Mouse (Mus musculus) inflammation-experienced regulatory T-cells (primary cell): ENCODE measurements around the gene Serpina3i. TPM values are rescaled to one million over a fixed set of nuclear protein-coding genes. Genes with fewer than 3 reads are reported as not detected.

Experiments
- polyA plus RNA-seq, 2 experiments: library from polyadenylated mRNA; unstranded; fragments of 100-300 nt; shearing (Covaris generic); gene quantifications; one replicate each; pipeline ENCODE4 v1.2.1; 2017

The Serpina3i gene
- not detected for polyA plus RNA-seq

GRCm38 (mm10) chr12:104262863-104263262 is at the start of gene Serpina3i:
Gene Serpina3i (plus strand): TSS chr12:104263122.

GRCm38 (mm10) chr12:104214445-104214753 is 48.5 kb upstream of the Serpina3i start, which contains the start of gene Serpina3f:
Gene Serpina3f (plus strand): TSS chr12:104214544.

GRCm38 (mm10) chr12:104235915-104236314 is 27.0 kb upstream of the Serpina3i start, which contains the start of gene Serpina3g:
Gene Serpina3g (plus strand): TSS chr12:104236245.

GRCm38 (mm10) chr12:104314253-104314652 is 51.3 kb downstream of the Serpina3i start, which contains the start of gene Serpina3j:
Gene Serpina3j (plus strand): TSS chr12:104314553.

Other genes starting within 250 kb of the Serpina3i start
- 10 to 100 TPM in 1 of 2 experiments, 1 to 10 TPM in 1; 2.1 to 10.2 TPM for gene Serpina9, start 249.4 kb upstream of the Serpina3i start, polyA plus RNA-seq
- under 1 TPM; 0.07 to 0.12 TPM for gene Serpina12, start 218.7 kb upstream of the Serpina3i start, polyA plus RNA-seq
- gene Serpina5, start 162.0 kb upstream of the Serpina3i start, polyA plus RNA-seq, result under 1 TPM; 0.07 to 0.21 TPM
- not detected for gene Serpina3a, start 150.4 kb upstream of the Serpina3i start, polyA plus RNA-seq
- gene Serpina3b, start 135.1 kb upstream of the Serpina3i start, polyA plus RNA-seq, result 1 to 10 TPM in 1 of 2 experiments, under 1 TPM in 1; 0.14 to 1.7 TPM
- gene Serpina3c, start 109.3 kb upstream of the Serpina3i start, polyA plus RNA-seq, result not detected
- 10 to 100 TPM; 10.3 to 12.1 TPM for gene Serpina3f, start 48.6 kb upstream of the Serpina3i start, polyA plus RNA-seq
- 100 to 1,000 TPM in 1 of 2 experiments, 10 to 100 TPM in 1; 77.8 to 368 TPM for gene Serpina3g, start 26.9 kb upstream of the Serpina3i start, polyA plus RNA-seq
- under 1 TPM in 1 of 2 experiments, not detected in 1; 0.82 TPM for gene Serpina3j, start 51.4 kb downstream of the Serpina3i start, polyA plus RNA-seq
- gene Serpina3k, start 75.4 kb downstream of the Serpina3i start, polyA plus RNA-seq, result not detected
- gene Serpina3m, start 75.4 kb downstream of the Serpina3i start, polyA plus RNA-seq, result not detected
- gene Serpina3n, start 143.6 kb downstream of the Serpina3i start, polyA plus RNA-seq, result not detected
- under 1 TPM in 1 of 2 experiments, not detected in 1; 0.66 TPM for gene Gsc, start 210.2 kb downstream of the Serpina3i start, polyA plus RNA-seq